Mouse (Mus musculus) lung, postnatal 0 days (tissue): ENCODE measurements around the gene Nprl2.

Experiments
- CTCF ChIP-seq: IDR thresholded peaks from 2 replicates; pipeline ENCODE4 v1.5.1; 2016; ENCODE audit warnings: antibody characterized with exemption, mild to moderate bottlenecking
- EP300 ChIP-seq: IDR thresholded peaks from 2 replicates; pipeline ENCODE4 v1.6.1; 2016; ENCODE audit warnings: antibody characterized with exemption, mild to moderate bottlenecking, control low read depth

- no peak for TF ChIP-seq CTCF
- TF ChIP-seq EP300: no peak
Observed at GRCm38 (mm10) chr9:107522400-107522711, 19.7 kb upstream of the Nprl2 start.
